8 mouse cellular contexts compared by ENCODE assay signal in genomic region chr2:27953866-27954265, GRCm38 (mm10).
DNase-seq lines count a peak whose midpoint lies in the region; ATAC-seq and TF ChIP-seq lines count a peak whose summit lies in the region.

No protein-coding gene starts in this region.

- WGBS in midbrain, postnatal 0 days = 68% methylated on average over 3 of the region's 3 CpGs
- WGBS in midbrain, embryonic 13.5 days = 88% methylated on average over 3 of the region's 3 CpGs
- 45% methylated on average over 3 of the region's 3 CpGs for WGBS in intestine, embryonic 16.5 days
- 38% methylated on average over 3 of the region's 3 CpGs for WGBS in stomach, postnatal 0 days
- 75% methylated on average over 3 of the region's 3 CpGs for WGBS in hindbrain, embryonic 16.5 days

- TF ChIP-seq EP300 in stomach, postnatal 0 days (optimal IDR thresholded peaks at IDR 0.05) = no peak

- H3K4me2 ChIP-seq in midbrain, postnatal 0 days (ENCODE audit: low read depth, low read length, poor library complexity, severe bottlenecking) = no peak overlapping the region
- no peak overlapping the region for H3K4me2 ChIP-seq in midbrain, embryonic 13.5 days (replicated peaks)
- H3K4me2 ChIP-seq in intestine, embryonic 16.5 days (ENCODE audit: low read depth, low read length) = no peak overlapping the region
- no peak overlapping the region for H3K4me2 ChIP-seq in stomach, postnatal 0 days (replicated peaks; ENCODE audit: low read depth)
- no peak overlapping the region for H3K4me2 ChIP-seq in hindbrain, embryonic 16.5 days (ENCODE audit: low read length)

- ATAC-seq in midbrain, postnatal 0 days (ENCODE audit: low FRiP score) = no peak
- no peak for ATAC-seq in midbrain, embryonic 13.5 days
- ATAC-seq in intestine, embryonic 16.5 days = no peak
- ATAC-seq in stomach, postnatal 0 days (ENCODE audit: low FRiP score, low TSS enrichment) = no peak
- ATAC-seq in hindbrain, embryonic 16.5 days = no peak

- H3K9ac ChIP-seq in midbrain, postnatal 0 days (replicated peaks; ENCODE audit: low read length, poor library complexity, severe bottlenecking) = no peak overlapping the region
- H3K9ac ChIP-seq in midbrain, embryonic 13.5 days (replicated peaks) = no peak overlapping the region
- H3K9ac ChIP-seq in intestine, embryonic 16.5 days (ENCODE audit: low read depth, low read length) = no peak overlapping the region
- no peak overlapping the region for H3K9ac ChIP-seq in stomach, postnatal 0 days (ENCODE audit: low read length)
- no peak overlapping the region for H3K9ac ChIP-seq in hindbrain, embryonic 16.5 days (ENCODE audit: low read depth, low read length)

- no peak for TF ChIP-seq CTCF in midbrain, postnatal 0 days (IDR thresholded peaks at IDR 0.05)
- TF ChIP-seq CTCF in stomach, postnatal 0 days (IDR thresholded peaks at IDR 0.05; ENCODE audit: low read depth) = no peak

- H3K27me3 ChIP-seq in midbrain, postnatal 0 days (ENCODE audit: insufficient read depth, low read length) = no peaks in the 10 kb centered on the region
- H3K27me3 ChIP-seq in midbrain, embryonic 13.5 days = no peaks in the 10 kb centered on the region
- H3K27me3 ChIP-seq in intestine, embryonic 16.5 days (replicated peaks; ENCODE audit: control insufficient read depth, insufficient read depth, low read length) = no peaks in the 10 kb centered on the region
- H3K27me3 ChIP-seq in stomach, postnatal 0 days (ENCODE audit: control insufficient read depth, insufficient read depth, low read length) = no peaks in the 10 kb centered on the region
- H3K27me3 ChIP-seq in hindbrain, embryonic 16.5 days (replicated peaks; ENCODE audit: control insufficient read depth, insufficient read depth, low read length) = no peaks in the 10 kb centered on the region

- no peaks in the 10 kb centered on the region for H3K9me3 ChIP-seq in midbrain, postnatal 0 days (ENCODE audit: low read length)
- H3K9me3 ChIP-seq in midbrain, embryonic 13.5 days = no peaks in the 10 kb centered on the region
- no peaks in the 10 kb centered on the region for H3K9me3 ChIP-seq in intestine, embryonic 16.5 days (ENCODE audit: control insufficient read depth, low read length)
- no peaks in the 10 kb centered on the region for H3K9me3 ChIP-seq in stomach, postnatal 0 days (ENCODE audit: control insufficient read depth, low read length)
- no peaks in the 10 kb centered on the region for H3K9me3 ChIP-seq in hindbrain, embryonic 16.5 days (ENCODE audit: control insufficient read depth, low read length)

- peak; percentile 47 for DNase-seq in midbrain, postnatal 0 days (ENCODE audit: low spot score)
- peak; percentile 66 to 67 for DNase-seq in cerebellum, postnatal 14 days
- DNase-seq in stomach, postnatal 0 days (ENCODE audit: low spot score) = no peak
- no peak for DNase-seq in urinary bladder, adult 2 months (ENCODE audit: low spot score)
- no peak for DNase-seq in layer of hippocampus, adult 18-20 months (ENCODE audit: low spot score in 2 of 2)

- H3K4me1 ChIP-seq in midbrain, postnatal 0 days (ENCODE audit: insufficient read depth, low read length) = 0 out of 2 replicates have a peak, but pooled peaks cover 3% of the 10 kb centered on the region
- peaks cover 19% of the 10 kb centered on the region for H3K4me1 ChIP-seq in midbrain, embryonic 13.5 days (replicated peaks)
- peaks cover 33% of the 10 kb centered on the region for H3K4me1 ChIP-seq in intestine, embryonic 16.5 days (ENCODE audit: control insufficient read depth, insufficient read depth, low read length)
- peaks cover 7% of the 10 kb centered on the region; the same call in 1 of the 2 replicates for H3K4me1 ChIP-seq in stomach, postnatal 0 days (replicated peaks; ENCODE audit: control insufficient read depth, insufficient read depth)
- H3K4me1 ChIP-seq in hindbrain, embryonic 16.5 days (ENCODE audit: control insufficient read depth, insufficient read depth, low read depth, low read length) = 0 out of 2 replicates have a peak, but pooled peaks cover 3% of the 10 kb centered on the region

- no peaks in the 10 kb centered on the region for H3K36me3 ChIP-seq in midbrain, postnatal 0 days (ENCODE audit: insufficient read depth, low read length)
- no peaks in the 10 kb centered on the region for H3K36me3 ChIP-seq in midbrain, embryonic 13.5 days
- H3K36me3 ChIP-seq in intestine, embryonic 16.5 days (ENCODE audit: control insufficient read depth, insufficient read depth, low read length) = no peaks in the 10 kb centered on the region; the same call in 1 of the 2 replicates
- peaks cover 6% of the 10 kb centered on the region for H3K36me3 ChIP-seq in stomach, postnatal 0 days (ENCODE audit: control insufficient read depth, insufficient read depth, low read length)
- H3K36me3 ChIP-seq in hindbrain, embryonic 16.5 days (ENCODE audit: control insufficient read depth, insufficient read depth, low read length) = no peaks in the 10 kb centered on the region

- no peak overlapping the region for H3K4me3 ChIP-seq in midbrain, postnatal 0 days (ENCODE audit: low read depth, low read length)
- no peak overlapping the region for H3K4me3 ChIP-seq in midbrain, embryonic 13.5 days (replicated peaks)
- no peak overlapping the region for H3K4me3 ChIP-seq in intestine, embryonic 16.5 days (ENCODE audit: low read length)
- no peak overlapping the region for H3K4me3 ChIP-seq in stomach, postnatal 0 days (ENCODE audit: low read depth, low read length)
- no peak overlapping the region for H3K4me3 ChIP-seq in hindbrain, embryonic 16.5 days (ENCODE audit: low read length)

- no peak overlapping the region for H3K27ac ChIP-seq in midbrain, postnatal 0 days (ENCODE audit: low read depth, low read length)
- no peak overlapping the region for H3K27ac ChIP-seq in midbrain, embryonic 13.5 days
- peak overlapping the region; percentile 83 for H3K27ac ChIP-seq in intestine, embryonic 16.5 days (ENCODE audit: low read length)
- H3K27ac ChIP-seq in stomach, postnatal 0 days (replicated peaks) = peak overlapping the region; percentile 58; the same call in 1 of the 2 replicates
- H3K27ac ChIP-seq in hindbrain, embryonic 16.5 days (ENCODE audit: low read depth, low read length) = no peak overlapping the region

Comparison
In these comparisons a context has a peak if more than half of its experiments do, and no peak if none do; other contexts are left out.
1. DNase-seq: peak in midbrain, postnatal 0 days (single experiment) and cerebellum, postnatal 14 days (2 of 2); none in stomach, postnatal 0 days (single experiment), urinary bladder, adult 2 months (single experiment) and layer of hippocampus, adult 18-20 months (0 of 2).
2. H3K27ac ChIP-seq: peak in intestine, embryonic 16.5 days (single experiment) and stomach, postnatal 0 days (single experiment); none in midbrain, postnatal 0 days (single experiment), midbrain, embryonic 13.5 days (single experiment) and hindbrain, embryonic 16.5 days (single experiment).